Mouse (Mus musculus): Measurements from ENCODE around the gene 1110065P20Rik.

GRCm38 (mm10) chr4:124849631-124850260, 1.2 kb downstream of the 1110065P20Rik start:
- TF ChIP-seq CTCF (IDR thresholded peaks at IDR 0.05; ENCODE audit: low read depth) (no peak), EP300 (IDR thresholded peaks at IDR 0.05; ENCODE audit: low read depth) (no peak)
